Mouse (Mus musculus) left cerebral cortex, adult 8-10 months (tissue): ENCODE measurements around the gene Uck2. TPM values are rescaled to one million over a fixed set of nuclear protein-coding genes. Genes with fewer than 3 reads are reported as not detected.
A peak's percentile ranks its signal among the peaks of the same experiment; 100 is the strongest.

Source experiments
- DNase-seq, 2 experiments: peaks; one replicate each; pipeline ENCODE4 v3.0.0; 2022; ENCODE audit warnings: low spot score in 2 of 2
- microRNA-seq, 2 experiments: library from miRNA; unstranded; fragments of <30 nt; microRNA quantifications; one replicate each; pipeline ENCODE4 v1.2.0; 2022
- total RNA-seq, 4 experiments: library from RNA; stranded (reverse); gene quantifications; 2 replicates each; pipeline ENCODE4 v1.2.4; 2022

Gene Uck2
- total RNA-seq, 4 experiments from 2014 or later = 25.8 to 33.4 (median 29.2) TPM

DNA sequence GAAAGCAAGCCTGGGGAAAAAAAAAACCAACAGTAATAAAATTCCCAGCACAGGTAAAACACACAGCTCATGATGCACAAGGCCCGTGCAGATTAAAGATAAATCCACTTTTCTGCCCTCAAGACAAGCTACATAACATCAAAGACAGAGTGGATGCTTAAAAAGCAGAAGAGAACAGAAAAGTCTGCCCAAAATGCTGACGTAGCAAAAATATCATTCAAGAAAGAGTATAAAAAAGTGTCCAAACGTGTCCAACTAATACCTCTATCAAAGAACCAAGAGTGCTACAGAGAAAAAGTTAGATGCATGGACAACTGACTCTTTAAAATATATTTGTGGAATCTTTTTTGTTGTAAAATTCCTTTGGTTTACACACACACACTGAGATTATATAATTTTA lies 69.7 kb downstream of the Uck2 start:
- no peak for DNase-seq

- DNase-seq = no peak
These were observed 72.4 kb downstream of the Uck2 start for GRCm38 (mm10) chr1:167212710-167213109.

DNA sequence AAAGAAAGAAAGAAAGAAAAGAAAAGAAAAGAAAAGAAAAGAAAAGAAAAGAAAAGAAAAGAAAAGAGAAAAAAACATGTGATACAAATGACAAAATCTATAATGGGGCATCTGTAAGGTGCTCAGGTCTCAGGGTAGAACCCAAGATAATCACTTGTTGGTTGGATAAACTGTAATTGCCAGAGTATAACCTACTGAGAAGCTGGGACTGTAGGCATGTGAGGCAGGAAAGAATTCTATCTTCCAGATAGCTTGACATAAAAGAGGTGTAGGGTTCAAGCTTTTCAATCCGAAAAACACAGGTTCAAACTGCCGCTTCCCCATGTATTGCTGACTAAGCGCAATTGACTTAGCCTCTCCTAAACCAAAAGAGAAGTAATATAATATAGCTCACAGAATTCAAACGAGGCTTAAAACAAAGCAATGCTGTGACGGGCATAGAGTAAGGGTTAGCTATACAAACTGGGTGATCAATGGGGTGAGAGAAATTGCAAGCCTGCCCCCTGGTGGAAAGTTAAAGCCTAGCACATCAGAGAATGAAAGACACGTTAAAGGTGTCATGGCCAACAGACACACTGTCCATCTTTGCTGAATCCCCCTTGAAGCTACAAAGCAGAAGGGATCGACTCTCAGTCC lies 73.0 kb downstream of the Uck2 start:
- peak in 1 of 2 experiments; percentile 39 for DNase-seq

GRCm38 (mm10) chr1:167208816-167209215 lies 76.3 kb downstream of the Uck2 start:
- no peak for DNase-seq

DNA sequence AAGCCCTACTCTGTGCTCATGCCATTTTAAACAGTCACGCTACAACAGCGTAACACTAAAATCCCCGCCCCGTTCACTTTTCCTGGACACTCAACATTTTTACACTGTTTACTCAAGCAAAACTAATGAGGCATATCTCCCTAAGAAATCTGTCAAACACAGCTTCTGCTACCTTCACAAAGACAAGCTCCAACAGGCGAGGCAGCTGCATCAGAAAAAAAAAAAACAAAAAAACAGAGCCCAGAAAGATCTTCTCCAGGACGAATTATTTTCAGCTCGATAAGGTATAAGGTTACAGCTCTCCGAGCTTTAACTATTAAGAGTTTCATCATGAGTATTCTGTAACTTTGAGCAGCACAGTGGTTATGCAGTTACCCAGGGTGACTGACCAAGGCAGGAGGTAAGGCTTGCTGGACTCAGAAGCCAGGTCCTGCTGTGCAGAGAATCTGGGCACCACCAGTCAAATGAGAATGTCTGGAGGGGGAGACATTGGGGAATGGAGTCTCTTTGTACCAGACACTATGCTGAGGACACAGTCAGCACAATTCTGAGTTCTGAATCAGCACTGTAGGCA lies 79.9 kb downstream of the Uck2 start:
- no peak for DNase-seq

GRCm38 (mm10) chr1:167204421-167204820 lies 80.7 kb downstream of the Uck2 start:
- no peak for DNase-seq

DNA sequence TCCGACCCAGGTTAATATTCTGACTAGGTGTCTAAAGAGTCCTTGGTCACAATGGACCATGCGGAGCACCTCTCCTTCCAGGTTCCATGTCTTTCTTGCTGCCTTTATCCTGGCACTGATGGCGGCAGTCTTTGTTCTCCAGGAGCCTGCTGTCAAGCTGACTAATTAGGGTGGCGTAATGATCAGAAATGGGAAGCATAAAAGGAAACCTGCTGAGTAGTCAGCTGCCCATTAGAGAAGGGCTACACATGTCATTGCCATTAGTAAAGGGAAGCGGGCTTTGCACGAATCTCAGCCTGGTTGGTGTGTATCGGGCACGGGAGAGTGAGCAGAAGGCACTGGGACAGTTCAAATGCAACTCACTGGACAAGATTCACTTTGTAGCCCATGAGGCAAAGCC lies 90.4 kb downstream of the Uck2 start:
- no peak for DNase-seq

DNA sequence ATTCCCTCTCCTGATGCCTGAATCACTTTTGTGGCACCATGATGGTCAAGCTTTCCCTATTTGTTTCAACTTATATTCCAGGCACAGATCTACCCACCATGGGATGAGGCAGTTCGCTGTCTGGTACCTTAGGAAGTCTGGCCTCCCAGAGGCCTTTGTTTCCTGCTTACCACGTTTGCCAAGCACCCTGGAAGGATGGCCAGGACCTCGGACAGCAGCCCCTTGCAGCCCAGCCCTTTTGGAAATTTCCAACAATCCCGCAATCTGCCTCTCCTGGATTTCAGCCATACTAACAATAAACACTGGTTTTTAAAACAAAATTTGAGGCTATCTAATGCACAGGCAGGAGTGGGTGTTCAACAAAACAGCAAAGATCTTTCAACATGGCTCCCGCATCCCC lies 97.3 kb downstream of the Uck2 start:
- DNase-seq = no peak

- peak in 1 of 2 experiments; percentile 66 for DNase-seq
These were observed 103.1 kb downstream of the Uck2 start for GRCm38 (mm10) chr1:167181919-167182616.

Small RNA genes lying within 50 kb of the gene (microRNA-seq; reads per million reads assigned to microRNA genes)
- 0 reads per million in 2 experiments for gene Mir6347

Other genes starting within 250 kb of the Uck2 start
- 10 to 100 TPM; 50.9 to 56.1 (median 53.0) TPM for gene Tmco1, start 23.1 kb upstream of the Uck2 start, total RNA-seq
- 10 to 100 TPM; 21.9 to 26.4 (median 22.7) TPM for gene Aldh9a1, start 64.7 kb upstream of the Uck2 start, total RNA-seq
- 100 to 1,000 TPM in 1 of 4 experiments, 10 to 100 TPM in 3; 93.7 to 109 (median 95.2) TPM for gene Mgst3, start 108.5 kb upstream of the Uck2 start, total RNA-seq
- not detected for gene Lrrc52, start 181.5 kb upstream of the Uck2 start, total RNA-seq